ENCODE assay signal across 14 mouse cellular contexts in the genomic region with DNA sequence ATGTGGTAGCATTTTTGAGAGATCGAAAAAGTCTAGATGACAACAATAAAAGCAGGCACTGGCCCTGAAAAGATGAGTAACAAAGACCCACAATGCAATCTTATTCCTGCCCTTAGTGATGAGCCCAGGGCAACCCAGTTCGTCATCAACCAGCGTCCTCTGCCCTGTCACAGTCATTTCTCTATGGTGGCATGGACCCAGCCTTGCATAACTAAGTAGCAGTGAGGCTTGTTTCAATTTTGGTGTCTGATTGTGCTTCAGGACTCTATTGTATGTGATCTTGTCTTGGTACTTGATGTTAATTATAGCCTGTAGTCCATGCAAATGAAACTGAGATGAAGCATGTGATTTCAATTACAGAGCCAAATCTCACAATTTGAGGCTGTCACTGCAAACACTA.
"Had no signal": no experiment of that assay in that cellular context is flagged by ENCODE, and none has a peak within 500 bp of the region (broad histone marks: within the 10 kb centered on the region; RNA-seq: fewer than 3 reads in every experiment).

No protein-coding gene starts in this region.

- H3K9ac ChIP-seq: limb, embryonic 15.5 days; liver, embryonic 12.5 days; lung, embryonic 14.5 days had no signal

- ATAC-seq: liver, embryonic 12.5 days had no signal

- H3K4me1 ChIP-seq: limb, embryonic 15.5 days; liver, embryonic 12.5 days; midbrain, embryonic 10.5 days had no signal

- H3K27ac ChIP-seq: kidney, postnatal 0 days; limb, embryonic 15.5 days; liver, embryonic 12.5 days; midbrain, embryonic 10.5 days had no signal

- H3K36me3 ChIP-seq: limb, embryonic 15.5 days; liver, embryonic 12.5 days; midbrain, embryonic 10.5 days had no signal

- H3K4me2 ChIP-seq: limb, embryonic 15.5 days; liver, embryonic 12.5 days; lung, embryonic 14.5 days had no signal

- H3K9me3 ChIP-seq: limb, embryonic 15.5 days; liver, embryonic 12.5 days; midbrain, embryonic 10.5 days had no signal

- DNase-seq: kidney, adult 9 months; kidney, postnatal 36 days; layer of hippocampus, adult 9-11 months; layer of hippocampus, postnatal 36 days; lung, embryonic 14.5 days; lung, postnatal 10 days; lung, postnatal 4 days; right cerebral cortex, adult 18-20 months; right cerebral cortex, postnatal 25 days had no signal

- H3K27me3 ChIP-seq: limb, embryonic 15.5 days; liver, embryonic 12.5 days had no signal

- H3K4me3 ChIP-seq: limb, embryonic 15.5 days; liver, embryonic 12.5 days; midbrain, embryonic 10.5 days; myocyte had no signal
